Mouse (Mus musculus): ENCODE data around the gene Mgat3.

DNA sequence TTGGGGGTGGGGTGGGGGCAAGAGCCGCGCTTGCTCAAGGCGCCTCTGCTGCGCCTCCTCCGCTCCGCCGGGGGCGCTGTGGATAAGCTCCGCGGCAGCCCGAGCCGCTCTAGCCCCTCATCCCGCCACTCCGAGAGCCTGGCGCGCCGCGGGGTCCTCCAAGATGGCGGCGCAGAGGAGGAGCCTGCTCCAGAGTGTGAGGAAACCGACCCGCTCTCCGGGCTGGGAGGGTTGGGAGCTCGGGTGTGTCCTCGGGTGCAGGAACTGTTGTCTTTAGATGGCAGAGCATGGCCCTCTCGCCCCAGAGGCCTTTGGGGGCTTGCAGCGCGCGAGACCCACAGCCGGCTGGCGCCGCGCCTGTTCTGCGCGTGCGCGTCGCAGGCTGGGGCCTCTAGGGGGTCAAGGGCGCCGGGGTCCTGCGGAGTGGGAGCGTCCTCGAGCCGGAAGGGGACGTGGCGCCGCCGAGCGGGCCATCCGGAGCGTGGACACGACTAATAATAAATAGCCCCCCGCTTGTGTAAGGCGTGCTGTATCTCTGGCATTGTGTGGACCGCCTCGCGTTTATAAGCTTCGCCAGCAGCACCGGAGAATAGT lies 40.4 kb upstream of the Mgat3 start, which contains the start of gene Tab1:
- TF ChIP-seq CTCF (IDR thresholded peaks at IDR 0.05; ENCODE audit: extremely low read depth, insufficient read depth, low read length), result peak; percentile 37; the same call in 1 of the 2 replicates
- TF ChIP-seq POLR2A (IDR thresholded peaks at IDR 0.05; ENCODE audit: extremely low read depth, insufficient read depth, low read length), result peak; percentile 34; the same call in 1 of the 2 replicates

Data from cortical plate, adult 2 months (tissue).